ENCODE assay signal across 8 mouse cellular contexts in genomic region chr7:101092618-101093017, GRCm38 (mm10). TPM values are rescaled to one million over a fixed set of nuclear protein-coding genes. Genes with fewer than 3 reads are reported as not detected.
DNase-seq lines count a peak whose midpoint lies in the region; ATAC-seq and TF ChIP-seq lines count a peak whose summit lies in the region.

Gene Fchsd2 (plus strand): TSS chr7:101092863.

- H3K4me3 ChIP-seq in kidney, embryonic 15.5 days (replicated peaks): no peak within 1 kb of the TSS
- H3K4me3 ChIP-seq in forebrain, postnatal 0 days (ENCODE audit: low read depth, low read length): no peak within 1 kb of the TSS
- no peak within 1 kb of the TSS for H3K4me3 ChIP-seq in neural tube, embryonic 15.5 days (replicated peaks)

- no peak within 1 kb of the TSS for H3K4me2 ChIP-seq in kidney, embryonic 15.5 days
- H3K4me2 ChIP-seq in forebrain, postnatal 0 days (ENCODE audit: low read depth): no peak within 1 kb of the TSS
- H3K4me2 ChIP-seq in neural tube, embryonic 15.5 days: no peak within 1 kb of the TSS

- no peaks in the 10 kb centered on the region for H3K36me3 ChIP-seq in kidney, embryonic 15.5 days
- no peaks in the 10 kb centered on the region for H3K36me3 ChIP-seq in forebrain, postnatal 0 days (ENCODE audit: insufficient read depth)
- H3K36me3 ChIP-seq in neural tube, embryonic 15.5 days: no peaks in the 10 kb centered on the region

- DNase-seq in kidney, postnatal 36 days: no peak
- DNase-seq in adrenal gland, postnatal 36 days: no peak
- DNase-seq in forebrain, postnatal 0 days: no peak
- DNase-seq in induced T-regulatory cell, adult 2 months (ENCODE audit: low read depth): peak; percentile 63
- DNase-seq in liver: peak; percentile 25
- DNase-seq in ovary, postnatal 14 days (ENCODE audit: low spot score): no peak

- no peak within 1 kb of the TSS for H3K9ac ChIP-seq in kidney, embryonic 15.5 days
- no peak within 1 kb of the TSS for H3K9ac ChIP-seq in forebrain, postnatal 0 days
- H3K9ac ChIP-seq in neural tube, embryonic 15.5 days (replicated peaks): no peak within 1 kb of the TSS

- H3K27me3 ChIP-seq in kidney, embryonic 15.5 days: no peaks in the 10 kb centered on the region
- no peaks in the 10 kb centered on the region for H3K27me3 ChIP-seq in forebrain, postnatal 0 days (ENCODE audit: insufficient read depth, low read length)
- H3K27me3 ChIP-seq in neural tube, embryonic 15.5 days (replicated peaks): no peaks in the 10 kb centered on the region

- peaks cover 14% of the 10 kb centered on the region; the same call in 1 of the 2 replicates for H3K4me1 ChIP-seq in kidney, embryonic 15.5 days
- H3K4me1 ChIP-seq in forebrain, postnatal 0 days (ENCODE audit: insufficient read depth): no peaks in the 10 kb centered on the region
- no peaks in the 10 kb centered on the region for H3K4me1 ChIP-seq in neural tube, embryonic 15.5 days

- WGBS in kidney, embryonic 15.5 days: 61% methylated on average over 7 of the region's 7 CpGs
- 58% methylated on average over 7 of the region's 7 CpGs for WGBS in forebrain, postnatal 0 days
- WGBS in neural tube, embryonic 15.5 days: 82% methylated on average over 7 of the region's 7 CpGs

- no peaks in the 10 kb centered on the region for H3K9me3 ChIP-seq in kidney, embryonic 15.5 days (replicated peaks)
- H3K9me3 ChIP-seq in forebrain, postnatal 0 days (ENCODE audit: low read length): no peaks in the 10 kb centered on the region
- H3K9me3 ChIP-seq in neural tube, embryonic 15.5 days (replicated peaks): no peaks in the 10 kb centered on the region

- TF ChIP-seq CTCF in forebrain, postnatal 0 days (IDR thresholded peaks at IDR 0.05; ENCODE audit: low read depth): no peak

- peak within 1 kb of the TSS; percentile 2; the same call in 1 of the 2 replicates for H3K27ac ChIP-seq in kidney, embryonic 15.5 days
- no peak within 1 kb of the TSS for H3K27ac ChIP-seq in forebrain, postnatal 0 days (ENCODE audit: low read depth, low read length)
- H3K27ac ChIP-seq in neural tube, embryonic 15.5 days (replicated peaks): no peak within 1 kb of the TSS

- no peak for ATAC-seq in kidney, embryonic 15.5 days (replicated peaks; ENCODE audit: low FRiP score)
- ATAC-seq in forebrain, postnatal 0 days: no peak
- no peak for ATAC-seq in neural tube, embryonic 15.5 days (ENCODE audit: low FRiP score)

RNA-seq across cellular contexts. Expression of gene Fchsd2, which starts in this region (rescaled TPM):
- 25.7 and 27.1 TPM in 2 replicates for polyA plus RNA-seq in kidney, embryonic 15.5 days (2015; fragmentation: Nextera tagmentation; extraction: Ambion mirVana)
- total RNA-seq in adrenal gland, postnatal 36 days (2021): 10 to 100 TPM; 21.2 to 23.2 TPM
- 59.6 and 66.8 TPM in 2 replicates for total RNA-seq in forebrain, postnatal 0 days (2014; rRNA removed)
- 24.7 and 36.3 TPM in 2 replicates for polyA plus RNA-seq in forebrain, postnatal 0 days (2015; fragmentation: Nextera tagmentation; extraction: Ambion mirVana)
- 35.9 and 39.4 TPM in 2 replicates for polyA plus RNA-seq in neural tube, embryonic 15.5 days (2015; fragmentation: Nextera tagmentation; extraction: Ambion mirVana)

Comparison
In these comparisons a context has a peak if more than half of its experiments do, and no peak if none do; other contexts are left out.
1. DNase-seq: peak in induced T-regulatory cell, adult 2 months (single experiment) and liver (single experiment); none in kidney, postnatal 36 days (0 of 2), adrenal gland, postnatal 36 days (0 of 2), forebrain, postnatal 0 days (single experiment) and ovary, postnatal 14 days (single experiment).